Mouse (Mus musculus) ES-CJ7 (cell line): ENCODE measurements at regions not wholly inside any gene's neighbourhood (a gene's known extent, or its start where the extent isn't known, plus 50 kb on each side); places are given as distances from the start of the nearest gene placed in this dataset.

Source experiments
- DNase-seq: peaks from one replicate; pipeline ENCODE4 v3.0.0; 2011; ENCODE audit warnings: low read depth, low spot score

- DNase-seq = no peak
These were observed 100.2 kb upstream of the Rspo3 start for GRCm38 (mm10) chr10:29635828-29636227.

- peak; percentile 2 for DNase-seq
These were observed 59.8 kb upstream of the Rspo3 start for GRCm38 (mm10) chr10:29595455-29595854.

GRCm38 (mm10) chr10:29594969-29595368 is 59.3 kb upstream of the Rspo3 start:
- DNase-seq = peak; percentile 74

- DNase-seq = no peak
These were observed 57.2 kb upstream of the Rspo3 start for GRCm38 (mm10) chr10:29592906-29593305.

- no peak for DNase-seq
These were observed 54.5 kb upstream of the Rspo3 start for GRCm38 (mm10) chr10:29590187-29590586.

GRCm38 (mm10) chr10:29589739-29590138 is 54.1 kb upstream of the Rspo3 start:
- no peak for DNase-seq
